Mouse (Mus musculus): ENCODE measurements around the gene Nmt2. TPM values are rescaled to one million over a fixed set of nuclear protein-coding genes. Genes with fewer than 3 reads are reported as not detected.

The Nmt2 gene
- polyA plus RNA-seq (2017; shearing (Covaris generic)), result 13.8 TPM

DNA sequence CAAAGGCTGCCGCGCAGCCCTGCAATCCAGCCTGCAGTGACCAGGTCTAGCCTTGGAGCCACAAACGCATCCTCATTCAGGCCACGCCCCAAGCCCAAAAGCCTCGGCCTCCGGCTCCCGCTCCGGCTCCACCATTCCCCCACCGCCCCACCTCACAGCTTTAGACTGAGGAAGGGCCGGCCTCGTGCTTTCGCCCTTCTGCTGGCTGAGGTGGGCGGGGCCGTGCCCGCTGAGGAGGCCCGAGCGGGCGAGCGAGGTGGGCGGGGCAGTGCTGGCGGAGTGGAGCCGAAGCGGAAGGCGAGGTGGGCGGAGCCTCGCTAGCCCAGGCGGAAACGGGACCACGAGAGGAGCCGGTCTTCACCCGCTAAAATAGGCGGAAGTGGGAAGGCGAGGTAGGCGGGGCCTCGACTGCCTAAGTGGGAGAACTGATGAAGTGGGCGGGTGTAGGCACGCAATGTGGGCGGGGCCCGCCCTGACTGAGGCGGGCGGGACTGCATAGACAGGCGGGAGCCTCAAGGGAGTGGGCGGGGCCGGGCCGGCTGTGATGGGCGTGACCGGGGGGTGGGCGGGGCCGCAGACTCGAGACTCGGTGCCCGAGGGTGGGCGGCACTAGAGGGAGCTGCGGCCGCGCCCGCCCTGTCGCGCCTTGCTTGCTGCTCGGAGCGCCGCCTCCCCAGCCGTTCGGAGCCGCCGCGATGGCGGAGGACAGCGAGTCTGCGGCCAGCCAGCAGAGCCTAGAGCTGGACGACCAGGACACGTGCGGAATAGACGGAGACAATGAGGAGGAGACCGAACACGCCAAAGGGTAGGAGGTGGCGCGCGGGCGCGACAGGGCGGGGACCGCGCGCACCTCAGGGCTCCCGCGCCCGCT is at the start of gene Nmt2:
Gene Nmt2 (plus strand): TSS at position 611 of the 871 bp plus-strand sequence.

GRCm38 (mm10) chr2:3332484-3333242 is 48.7 kb downstream of the Nmt2 start, which contains the start of gene Rpp38:
Gene Rpp38 (minus strand): TSS chr2:3332643.

GRCm38 (mm10) chr2:3335611-3336301 is 51.7 kb downstream of the Nmt2 start, which contains the start of gene Acbd7:
Gene Acbd7 (plus strand): TSS chr2:3336168.

Other genes with a start within 250 kb of the Nmt2 start
- not detected for gene Fam171a1, start 170.0 kb upstream of the Nmt2 start, polyA plus RNA-seq (2017; shearing (Covaris generic))
- gene Rpp38, start 48.4 kb downstream of the Nmt2 start, polyA plus RNA-seq (2017; shearing (Covaris generic)), result 24.5 TPM
- not detected for gene Acbd7, start 52.0 kb downstream of the Nmt2 start, polyA plus RNA-seq (2017; shearing (Covaris generic))
- not detected for gene Olah, start 113.0 kb downstream of the Nmt2 start, polyA plus RNA-seq (2017; shearing (Covaris generic))
- gene Meig1, start 138.4 kb downstream of the Nmt2 start, polyA plus RNA-seq (2017; shearing (Covaris generic)), result not detected
- gene Dclre1c, start 139.9 kb downstream of the Nmt2 start, polyA plus RNA-seq (2017; shearing (Covaris generic)), result 21.2 TPM
- gene Suv39h2, start 190.8 kb downstream of the Nmt2 start, polyA plus RNA-seq (2017; shearing (Covaris generic)), result 0.89 TPM
- 7.6 TPM for gene Gm45902, start 228.6 kb downstream of the Nmt2 start, polyA plus RNA-seq (2017; shearing (Covaris generic))
- gene Hspa14, start 228.6 kb downstream of the Nmt2 start, polyA plus RNA-seq (2017; shearing (Covaris generic)), result 125 TPM
- 0.26 TPM for gene Cdnf, start 228.8 kb downstream of the Nmt2 start, polyA plus RNA-seq (2017; shearing (Covaris generic))

All from inflammation-experienced regulatory T-cells, adult 16 weeks (primary cell).